Mouse (Mus musculus) limb, embryonic 10.5 days (tissue): ENCODE data around the gene Fam210b. TPM values are rescaled to one million over a fixed set of nuclear protein-coding genes. Genes with fewer than 3 reads are reported as not detected.

Experiments
- DNase-seq: peaks from one replicate; pipeline ENCODE4 v3.0.0-alpha.2; 2017; ENCODE audit warnings: low spot score
- H3K27ac ChIP-seq: fragments of 300-500 bp; sonication (generic); 2 replicates; pipeline ENCODE4 v1.5.1; 2016; ENCODE audit warnings: mild to moderate bottlenecking
- H3K27me3 ChIP-seq: fragments of 300-500 bp; sonication (generic); 2 replicates; pipeline ENCODE4 v1.6.1; 2016; ENCODE audit warnings: low read depth, mild to moderate bottlenecking; ENCODE audit not compliant: poor library complexity, severe bottlenecking
- H3K36me3 ChIP-seq: fragments of 300-500 bp; sonication (generic); 2 replicates; pipeline ENCODE4 v1.6.1; 2016; ENCODE audit warnings: mild to moderate bottlenecking, moderate library complexity
- H3K4me1 ChIP-seq: fragments of 300-500 bp; sonication (generic); 2 replicates; pipeline ENCODE4 v1.6.1; 2016
- H3K4me3 ChIP-seq: fragments of 300-500 bp; sonication (generic); 2 replicates; pipeline ENCODE4 v1.5.1; 2016; ENCODE audit warnings: mild to moderate bottlenecking, moderate library complexity
- H3K9me3 ChIP-seq: fragments of 300-500 bp; sonication (generic); replicated peaks from 2 replicates; pipeline ENCODE4 v1.6.1; 2016; ENCODE audit warnings: mild to moderate bottlenecking
- WGBS: fragments of 180-500 bp; shearing (Covaris S2); methylation state at CpG from one replicate; pipeline ENCODE4 v1.1.7; 2016; 5-methylcytosine and 5-hydroxymethylcytosine counted together
- polyA plus RNA-seq: library from polyadenylated mRNA; unstranded; fragments of >200 nt; fragmentation: Nextera tagmentation; extraction: Ambion mirVana; gene quantifications from 2 replicates; pipeline ENCODE4 v1.2.1, GENCODE M21; 2016

The Fam210b gene
- polyA plus RNA-seq, 1 experiment from 2014 or later: 13.7 TPM

DNA sequence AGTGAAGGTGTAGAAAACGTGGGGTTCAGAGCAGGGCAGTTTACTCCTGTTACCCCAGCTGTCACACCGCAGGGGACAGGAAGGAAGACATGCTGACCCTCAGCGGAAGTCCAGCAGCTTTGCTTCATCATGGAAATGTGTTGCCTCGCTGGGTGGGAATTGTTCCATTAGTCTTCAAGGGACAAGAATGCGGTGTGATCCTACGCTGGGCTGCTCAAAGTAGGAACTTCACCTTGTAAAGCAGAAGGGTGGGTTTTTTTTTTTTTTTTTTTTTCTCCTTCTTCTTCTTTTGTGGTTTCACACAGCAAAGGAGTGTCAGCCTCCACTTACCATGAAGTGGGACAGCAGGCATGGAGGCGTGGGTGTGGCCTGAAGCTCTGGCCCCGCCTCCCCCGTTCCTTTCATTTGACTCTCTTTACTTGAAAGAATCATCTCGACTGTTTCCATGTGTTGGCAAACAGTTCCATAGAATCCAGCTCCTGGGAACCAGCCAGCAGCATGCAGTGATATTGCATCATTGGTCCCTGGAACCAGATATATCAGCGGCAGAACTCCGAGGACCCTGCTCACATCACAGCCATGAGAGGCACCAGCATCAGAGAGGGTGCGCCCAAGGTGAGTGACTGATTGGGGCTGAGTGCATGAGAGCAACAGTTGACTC is 48.2 kb downstream of the Fam210b start, which contains the start of gene Cass4:
Gene Cass4, plus strand, starts transcription at position 404 of the 661 bp plus-strand sequence.
- WGBS: 31% methylated on average over 13 of the region's 13 CpGs
- DNase-seq: no peak

DNA sequence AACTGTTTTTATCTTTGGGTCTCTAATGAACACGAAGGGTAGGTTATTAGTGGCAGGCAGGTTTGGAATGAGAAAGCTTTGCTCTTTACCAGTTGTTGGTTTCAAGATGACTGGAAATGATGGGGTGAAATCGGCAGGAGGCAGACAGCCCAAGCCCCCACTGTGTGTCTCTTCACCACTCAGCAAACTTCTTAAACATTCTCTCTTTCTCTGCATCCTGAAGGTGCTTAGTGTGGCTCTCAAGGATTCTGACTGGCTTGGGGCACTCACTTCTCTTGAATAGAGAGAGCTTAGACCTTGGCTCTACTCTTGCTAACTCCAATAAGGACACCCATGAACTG is 48.7 kb downstream of the Fam210b start:
- 65% methylated on average over 2 of the region's 2 CpGs for WGBS
- DNase-seq: no peak
- Histone ChIP-seq H3K36me3 (no peaks in the 10 kb centered on the region), H3K27me3 (no peaks in the 10 kb centered on the region), H3K27ac (no peak overlapping the region), H3K4me3 (no peak overlapping the region), H3K9me3 (no peaks in the 10 kb centered on the region), H3K4me1 (peaks cover 11% of the 10 kb centered on the region; the same call in 1 of the 2 replicates)

More for the DNA sequence above, 48.2 kb downstream of the Fam210b start, which contains the start of gene Cass4:
- Histone ChIP-seq H3K27ac (no peak within 1 kb of the TSS), H3K36me3 (no peaks in the 10 kb centered on the region), H3K9me3 (no peaks in the 10 kb centered on the region), H3K27me3 (no peaks in the 10 kb centered on the region), H3K4me3 (no peak within 1 kb of the TSS), H3K4me1 (peaks cover 11% of the 10 kb centered on the region; the same call in 1 of the 2 replicates)

GRCm38 (mm10) chr2:172394671-172395070 is 49.3 kb downstream of the Fam210b start:
- no peak overlapping the region for H3K4me3 ChIP-seq
- WGBS: 74% methylated on average over 4 of the region's 4 CpGs
- H3K27me3 ChIP-seq: no peaks in the 10 kb centered on the region
- no peaks in the 10 kb centered on the region for H3K36me3 ChIP-seq
- peaks cover 11% of the 10 kb centered on the region; the same call in 1 of the 2 replicates for H3K4me1 ChIP-seq
- DNase-seq: no peak
- no peak overlapping the region for H3K27ac ChIP-seq
- H3K9me3 ChIP-seq: no peaks in the 10 kb centered on the region

GRCm38 (mm10) chr2:172395961-172396360 is 50.6 kb downstream of the Fam210b start:
- no peaks in the 10 kb centered on the region for H3K36me3 ChIP-seq
- H3K4me3 ChIP-seq: no peak overlapping the region
- no peak overlapping the region for H3K27ac ChIP-seq
- H3K4me1 ChIP-seq: peaks cover 8% of the 10 kb centered on the region; the same call in 1 of the 2 replicates
- H3K9me3 ChIP-seq: no peaks in the 10 kb centered on the region
- DNase-seq: no peak
- 36% methylated on average over 9 of the region's 9 CpGs for WGBS
- no peaks in the 10 kb centered on the region for H3K27me3 ChIP-seq

DNA sequence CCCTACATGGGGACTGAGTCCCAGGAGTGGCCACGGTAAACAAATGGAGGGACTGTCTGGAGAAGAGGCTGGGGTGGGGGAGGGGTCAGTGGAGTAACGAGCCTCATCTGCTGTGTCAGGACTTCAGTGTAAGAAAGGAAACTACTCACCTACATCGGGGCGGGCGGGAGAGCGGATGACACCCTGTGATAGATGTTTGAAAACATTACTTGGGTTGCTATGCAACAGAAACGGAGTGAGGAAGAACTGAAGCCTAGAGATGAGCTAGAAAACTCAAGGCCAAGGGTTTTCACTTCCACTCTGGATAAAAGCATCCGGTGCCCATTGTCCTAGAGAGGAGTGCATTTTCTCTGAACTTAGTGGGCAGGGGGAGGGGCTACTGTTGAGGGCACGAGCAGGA is 54.5 kb downstream of the Fam210b start:
- Histone ChIP-seq H3K27me3 (no peaks in the 10 kb centered on the region), H3K4me3 (no peak overlapping the region), H3K9me3 (no peaks in the 10 kb centered on the region), H3K4me1 (peaks cover 8% of the 10 kb centered on the region; the same call in 1 of the 2 replicates), H3K27ac (no peak overlapping the region), H3K36me3 (no peaks in the 10 kb centered on the region)
- 59% methylated on average over 9 of the region's 9 CpGs for WGBS
- no peak for DNase-seq

DNA sequence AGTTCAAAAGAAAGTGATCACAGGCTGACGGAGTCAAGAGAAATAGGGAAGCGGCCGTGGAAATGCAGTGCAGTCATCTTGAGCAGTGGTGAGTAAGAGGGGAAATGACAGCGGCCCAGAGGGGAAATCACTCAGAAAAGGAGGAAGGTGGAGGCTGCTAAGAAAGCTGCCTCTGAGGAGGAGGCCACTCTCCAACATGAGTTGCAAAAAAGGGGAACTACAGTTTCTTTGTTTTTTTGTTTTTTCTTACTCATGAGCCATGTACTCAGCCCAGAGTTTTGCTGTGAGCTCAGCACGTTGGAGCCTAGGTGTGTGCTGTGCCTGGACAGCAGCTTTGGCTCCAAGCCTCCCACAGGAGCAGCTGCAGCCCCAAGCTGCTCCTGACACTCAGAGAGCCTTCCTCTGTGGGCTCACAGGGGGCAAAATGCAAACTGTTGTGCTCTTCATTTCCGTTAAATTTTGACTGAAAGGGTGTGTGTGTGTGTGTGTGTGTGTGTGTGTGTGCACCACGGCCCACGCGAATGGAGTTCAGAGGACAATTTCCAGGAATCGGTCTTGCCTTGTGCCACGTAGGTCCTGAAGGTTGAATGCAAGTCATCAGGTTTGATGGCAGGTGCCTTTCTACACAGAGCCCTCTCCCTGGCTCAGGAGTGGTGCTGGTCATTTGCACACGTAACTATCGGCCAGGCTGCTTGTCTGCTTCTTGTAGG is 55.9 kb downstream of the Fam210b start:
- H3K9me3 ChIP-seq: no peaks in the 10 kb centered on the region
- 74% methylated on average over 13 of the region's 13 CpGs for WGBS
- no peak for DNase-seq
- no peak overlapping the region for H3K4me3 ChIP-seq
- no peak overlapping the region for H3K27ac ChIP-seq
- H3K36me3 ChIP-seq: no peaks in the 10 kb centered on the region
- H3K27me3 ChIP-seq: no peaks in the 10 kb centered on the region
- peaks cover 2% of the 10 kb centered on the region; the same call in 1 of the 2 replicates for H3K4me1 ChIP-seq

DNA sequence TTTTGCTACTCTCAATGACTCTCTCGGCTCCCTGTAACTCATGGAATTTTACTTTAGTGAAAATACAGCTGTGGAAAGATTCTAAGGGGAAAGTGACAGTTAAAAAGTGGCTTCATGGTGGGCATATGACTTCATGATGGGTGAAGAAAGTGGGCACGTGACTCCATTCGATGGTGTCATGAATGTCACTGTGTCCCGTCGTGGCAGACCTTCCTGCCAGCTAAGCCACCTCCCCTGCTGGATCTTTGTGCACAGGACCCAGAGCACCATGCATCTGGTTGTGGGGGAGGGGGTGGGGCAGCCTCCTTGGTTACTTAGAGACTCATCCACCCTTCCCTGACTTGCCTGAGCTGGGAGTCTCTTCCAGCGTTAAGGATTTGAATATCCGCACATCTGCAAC is 58.9 kb downstream of the Fam210b start:
- WGBS: 68% methylated on average over 7 of the region's 7 CpGs
- H3K4me3 ChIP-seq: no peak overlapping the region
- no peak overlapping the region for H3K27ac ChIP-seq
- H3K27me3 ChIP-seq: no peaks in the 10 kb centered on the region
- no peaks in the 10 kb centered on the region for H3K9me3 ChIP-seq
- no peaks in the 10 kb centered on the region for H3K4me1 ChIP-seq
- no peak for DNase-seq
- no peaks in the 10 kb centered on the region for H3K36me3 ChIP-seq

GRCm38 (mm10) chr2:172405011-172405410 is 59.6 kb downstream of the Fam210b start:
- Histone ChIP-seq H3K27me3 (no peaks in the 10 kb centered on the region), H3K4me3 (no peak overlapping the region), H3K36me3 (no peaks in the 10 kb centered on the region), H3K27ac (no peak overlapping the region), H3K4me1 (no peaks in the 10 kb centered on the region), H3K9me3 (no peaks in the 10 kb centered on the region)
- 67% methylated on average over 3 of the region's 3 CpGs for WGBS
- no peak for DNase-seq

Other genes with a start within 250 kb of the Fam210b start
- gene Mc3r, start 97.1 kb upstream of the Fam210b start, polyA plus RNA-seq: not detected in 2 replicates
- gene Aurka, start 25.0 kb downstream of the Fam210b start, polyA plus RNA-seq: 223 and 238 TPM in 2 replicates
- gene Cstf1, start 25.1 kb downstream of the Fam210b start, polyA plus RNA-seq: 59.7 and 61.5 TPM in 2 replicates
- 0.11 and 0.39 TPM in 2 replicates for gene Cass4, start 48.2 kb downstream of the Fam210b start, polyA plus RNA-seq
- 78.6 and 79.5 TPM in 2 replicates for gene Rtf2, start 95.0 kb downstream of the Fam210b start, polyA plus RNA-seq
- gene Gcnt7, start 113.0 kb downstream of the Fam210b start, polyA plus RNA-seq: 1.9 and 2.2 TPM in 2 replicates
- 0.21 TPM in 1 of 2 replicates, not detected in the other for gene Fam209, start 127.0 kb downstream of the Fam210b start, polyA plus RNA-seq
- gene Tfap2c, start 204.0 kb downstream of the Fam210b start, polyA plus RNA-seq: 11.5 and 25.1 TPM in 2 replicates